Mouse (Mus musculus): ENCODE measurements at regions not wholly inside any gene's neighbourhood (a gene's known extent, or its start where the extent isn't known, plus 50 kb on each side); places are given as distances from the start of the nearest gene placed in this dataset.

GRCm38 (mm10) chr4:58660511-58660910 is 106.8 kb upstream of the Lpar1 start:
- no peak for DNase-seq

GRCm38 (mm10) chr4:58658206-58658605 is 104.5 kb upstream of the Lpar1 start:
- DNase-seq, result no peak

GRCm38 (mm10) chr4:58647761-58648295 is 94.1 kb upstream of the Lpar1 start:
- peak; percentile 18 to 40 for DNase-seq

GRCm38 (mm10) chr4:58646821-58647220 is 93.1 kb upstream of the Lpar1 start:
- DNase-seq, result no peak

GRCm38 (mm10) chr4:58643371-58643770 is 89.7 kb upstream of the Lpar1 start:
- DNase-seq, result no peak

GRCm38 (mm10) chr4:58642236-58642635 is 88.5 kb upstream of the Lpar1 start:
- DNase-seq, result no peak

GRCm38 (mm10) chr4:58632696-58633095 is 79.0 kb upstream of the Lpar1 start:
- no peak for DNase-seq

- no peak for DNase-seq
Measured at GRCm38 (mm10) chr4:58631415-58631814, 77.7 kb upstream of the Lpar1 start.

GRCm38 (mm10) chr4:58627021-58627420 is 73.3 kb upstream of the Lpar1 start:
- DNase-seq, result no peak

- DNase-seq, result no peak
Measured at GRCm38 (mm10) chr4:58624059-58624458, 70.4 kb upstream of the Lpar1 start.

- no peak for DNase-seq
Measured at GRCm38 (mm10) chr4:58620641-58621040, 66.9 kb upstream of the Lpar1 start.

GRCm38 (mm10) chr4:58617261-58617660 is 63.6 kb upstream of the Lpar1 start:
- no peak for DNase-seq

- no peak for DNase-seq
Measured at GRCm38 (mm10) chr4:58613536-58613935, 59.8 kb upstream of the Lpar1 start.

- DNase-seq, result no peak
Measured at GRCm38 (mm10) chr4:58613022-58613421, 59.3 kb upstream of the Lpar1 start.

- no peak for DNase-seq
Measured at GRCm38 (mm10) chr4:58607491-58607890, 53.8 kb upstream of the Lpar1 start.

- DNase-seq, result no peak
Measured at GRCm38 (mm10) chr4:58605941-58606340, 52.2 kb upstream of the Lpar1 start.

Measured in kidney, postnatal 4 days (tissue).